Mouse (Mus musculus): Measurements from ENCODE around the gene March6.

GRCm38 (mm10) chr15:31526463-31526862, 4.4 kb downstream of the March6 start:
- TF ChIP-seq POLR2A (IDR thresholded peaks at IDR 0.05; ENCODE audit: extremely low read depth, insufficient read depth, low read length) (no peak), CTCF (IDR thresholded peaks at IDR 0.05; ENCODE audit: low read depth, low read length) (no peak)

Measured in liver, adult 2 months (tissue).